Mouse (Mus musculus) lung, postnatal 10 days (tissue): Measurements from ENCODE around the gene Rlim.

Experiments used
- DNase-seq: peaks from one replicate; pipeline ENCODE4 v3.0.0; 2021

Gene Rlim

GRCm38 (mm10) chrX:103981169-103981689 is at the start of gene Rlim:
Gene Rlim (minus strand): TSS chrX:103981284.
- peak; percentile 95 for DNase-seq

- DNase-seq: peak; percentile 3
Measured at GRCm38 (mm10) chrX:104017196-104017595, 36.1 kb upstream of the Rlim start.

DNA sequence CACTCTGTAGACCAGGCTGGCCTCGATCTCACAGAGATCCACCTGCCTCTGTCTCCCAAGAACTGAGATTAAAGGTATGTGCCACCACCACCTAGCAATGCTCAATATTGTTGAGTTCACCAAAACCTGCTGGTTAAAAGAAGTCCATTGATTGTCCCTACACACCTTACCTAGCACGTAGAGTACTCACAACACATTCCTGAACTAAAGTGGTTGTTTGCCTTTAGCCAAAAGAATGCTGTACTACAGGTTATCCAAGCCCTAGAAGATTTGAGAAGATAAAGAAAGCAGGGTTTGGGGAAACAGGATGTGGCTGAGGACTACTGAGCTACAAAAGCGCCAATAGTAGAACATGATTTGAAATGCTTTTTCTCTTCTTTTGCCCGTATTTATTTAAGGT is 34.0 kb upstream of the Rlim start:
- peak; percentile 2 for DNase-seq

DNA sequence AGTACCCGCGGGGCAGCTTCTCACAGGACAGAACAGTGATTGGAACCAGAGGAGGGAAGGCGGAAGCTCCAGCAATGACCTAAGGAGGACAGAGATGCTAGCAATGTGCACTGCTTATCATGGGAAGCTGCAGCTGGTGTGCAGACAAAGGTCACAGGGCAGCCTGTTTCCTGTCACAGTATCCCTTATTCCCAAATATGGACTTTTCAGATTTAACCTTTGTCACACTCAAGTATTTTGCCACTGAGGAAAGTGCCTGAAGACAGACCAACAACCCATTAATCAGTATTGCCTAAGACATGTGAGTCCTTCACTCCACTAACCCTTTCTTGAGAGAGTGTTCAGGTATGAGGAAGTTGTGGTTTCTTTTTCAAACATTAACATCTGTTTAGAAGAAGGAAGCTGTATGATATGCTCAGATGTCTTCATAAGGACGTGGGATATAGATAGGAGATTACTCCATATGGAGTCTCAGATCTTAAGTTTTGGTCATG is 32.3 kb upstream of the Rlim start:
- DNase-seq: peak; percentile 2

GRCm38 (mm10) chrX:103994741-103995140 is 13.7 kb upstream of the Rlim start:
- no peak for DNase-seq

GRCm38 (mm10) chrX:103993864-103994263 is 12.8 kb upstream of the Rlim start:
- DNase-seq: no peak

DNA sequence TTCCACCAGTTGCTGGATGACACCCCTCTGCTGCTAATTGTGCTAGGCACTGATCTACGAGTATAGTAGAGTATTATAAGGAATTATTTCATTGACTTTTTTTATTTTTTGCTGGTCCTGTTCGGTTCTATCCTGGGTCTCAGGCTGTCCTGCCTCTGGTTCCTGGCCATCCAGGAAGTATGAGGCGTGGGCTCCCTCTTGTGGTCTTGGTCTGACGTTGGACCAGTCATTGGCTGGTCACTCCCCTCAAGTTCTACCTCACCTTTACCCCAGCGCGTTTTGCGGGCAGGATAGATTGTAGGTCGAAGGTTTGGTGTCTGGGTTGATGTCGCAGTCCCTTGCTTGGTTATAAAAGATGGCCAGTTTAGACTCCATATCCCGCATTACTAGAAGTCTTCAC is 10.6 kb upstream of the Rlim start:
- DNase-seq: peak; percentile 40

GRCm38 (mm10) chrX:103990392-103990791 is 9.3 kb upstream of the Rlim start:
- peak; percentile 14 for DNase-seq

GRCm38 (mm10) chrX:103987215-103987964 is 6.3 kb upstream of the Rlim start:
- peak; percentile 41 for DNase-seq

DNA sequence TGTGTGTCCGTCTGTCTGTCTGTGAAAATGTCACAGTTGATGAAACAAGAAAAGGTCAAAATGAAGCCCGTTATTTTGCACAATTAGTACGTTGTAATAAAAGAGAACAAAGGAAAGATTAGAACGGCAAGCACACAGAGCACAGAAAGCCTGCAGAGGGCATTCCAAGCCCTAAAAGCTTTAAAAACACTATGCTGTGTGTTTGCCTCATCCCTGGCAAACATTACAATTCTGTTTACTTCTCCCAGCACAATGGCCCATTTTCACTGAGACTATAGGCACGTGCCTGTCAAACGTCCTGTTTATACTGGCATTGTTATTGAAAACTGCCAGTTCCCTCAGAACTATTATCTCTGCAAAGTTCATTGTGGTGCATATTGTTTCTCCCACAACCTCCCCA is 5.1 kb upstream of the Rlim start:
- DNase-seq: peak; percentile 25

DNA sequence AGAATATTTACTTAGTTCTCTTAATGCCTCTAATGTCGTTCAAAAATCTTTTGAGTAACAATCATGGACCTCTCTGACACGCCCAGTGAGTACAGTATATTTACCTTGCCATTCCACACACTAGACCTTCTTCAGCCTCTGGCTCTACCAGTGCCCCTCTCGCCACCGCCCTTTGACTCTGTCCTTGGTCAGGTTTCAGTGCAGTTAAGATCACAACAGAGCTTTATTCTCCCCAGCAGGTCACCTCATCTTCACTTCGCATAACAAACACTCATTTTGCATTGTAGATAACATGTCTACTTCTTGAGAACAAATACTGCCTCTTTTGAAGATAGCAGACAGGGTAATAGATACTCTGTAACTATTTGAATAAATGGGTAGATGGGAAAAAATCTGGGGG is 3.9 kb upstream of the Rlim start:
- no peak for DNase-seq

DNA sequence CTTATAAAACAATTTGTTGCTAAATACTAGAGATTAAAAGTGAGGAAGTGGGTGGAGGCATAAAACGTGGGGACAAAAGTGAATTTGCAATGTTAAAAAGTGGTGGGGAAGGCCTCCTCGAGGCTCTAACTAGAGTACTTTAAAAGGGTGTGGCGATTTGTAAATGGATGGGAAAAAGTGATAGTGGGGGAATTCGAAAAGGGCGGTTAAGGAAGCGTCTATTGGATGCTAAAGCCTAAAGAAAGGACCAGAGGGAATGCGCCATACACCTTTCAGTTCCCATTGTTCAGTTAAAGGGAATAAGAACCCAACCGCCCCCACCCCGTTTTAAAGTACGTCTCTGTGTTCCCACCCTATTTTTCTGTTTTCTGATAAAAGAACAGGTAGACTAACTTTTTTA is 722 bp upstream of the Rlim start:
- DNase-seq: no peak

- peak; percentile 23 for DNase-seq
Measured at GRCm38 (mm10) chrX:103980590-103981168, 405 bp downstream of the Rlim start.

- peak; percentile 22 for DNase-seq
Measured at GRCm38 (mm10) chrX:103980036-103980435, 1.0 kb downstream of the Rlim start.

DNA sequence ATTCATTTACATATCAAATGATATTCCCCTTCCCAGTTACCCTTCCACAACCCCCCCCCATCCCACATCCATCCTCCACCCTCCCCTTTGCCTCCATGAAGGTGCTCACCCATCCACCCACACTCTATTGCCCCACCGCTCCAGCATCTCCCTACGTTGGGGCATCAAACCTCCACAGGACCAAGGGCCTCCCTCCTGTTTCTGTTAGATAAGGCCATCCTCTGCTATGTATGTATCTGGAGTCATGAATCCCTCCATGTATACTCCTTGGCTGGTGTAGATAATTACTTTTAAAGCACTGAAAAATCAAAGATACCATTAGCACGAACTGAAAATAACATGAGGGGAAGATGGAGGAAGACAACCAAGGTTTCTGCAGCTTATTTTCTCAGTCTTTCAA is 41.4 kb downstream of the Rlim start:
- no peak for DNase-seq

DNA sequence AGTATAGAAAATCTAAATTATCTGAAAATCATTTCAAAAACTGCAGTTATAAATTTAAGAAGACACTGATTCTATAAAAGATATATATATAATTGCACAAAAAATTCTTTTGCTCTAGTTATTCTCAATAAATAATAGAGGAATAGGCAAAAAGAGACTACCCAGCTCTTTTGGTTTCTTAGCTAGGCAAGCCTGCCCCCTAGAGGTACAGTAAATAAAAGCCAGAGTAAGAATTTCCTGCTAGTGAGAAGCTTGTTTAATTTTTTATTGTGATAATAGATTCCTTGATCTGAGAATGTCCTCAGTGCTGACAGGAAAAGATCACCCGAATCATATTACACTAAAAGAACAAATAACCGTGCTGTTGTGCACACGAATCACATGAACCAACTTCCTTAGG is 43.8 kb downstream of the Rlim start:
- DNase-seq: peak; percentile 10

- no peak for DNase-seq
Measured at GRCm38 (mm10) chrX:103922436-103922835, 58.6 kb downstream of the Rlim start.

GRCm38 (mm10) chrX:103918954-103919353 is 62.1 kb downstream of the Rlim start:
- peak; percentile 59 for DNase-seq

GRCm38 (mm10) chrX:103914790-103915189 is 66.3 kb downstream of the Rlim start:
- DNase-seq: peak; percentile 50
